Mouse (Mus musculus) embryo, embryonic 11 days (tissue): ENCODE data around the gene Zfyve9.
A peak's percentile ranks its signal among the peaks of the same experiment; 100 is the strongest.

Experiments
- DNase-seq: peaks from one replicate; pipeline ENCODE4 v3.0.0-alpha.2; 2015

Gene Zfyve9

GRCm38 (mm10) chr4:108780057-108780863, at the start of gene Zfyve9:
Zfyve9 (minus strand) TSS chr4:108780798.
- peak; percentile 92 for DNase-seq

- DNase-seq: no peak
Observed at GRCm38 (mm10) chr4:108826643-108827042, 46.0 kb upstream of the Zfyve9 start.

- DNase-seq: no peak
Observed at GRCm38 (mm10) chr4:108826096-108826495, 45.5 kb upstream of the Zfyve9 start.

- DNase-seq: no peak
Observed at GRCm38 (mm10) chr4:108825677-108826076, 45.1 kb upstream of the Zfyve9 start.

GRCm38 (mm10) chr4:108811550-108811949, 31.0 kb upstream of the Zfyve9 start:
- no peak for DNase-seq

- DNase-seq: no peak
Observed at GRCm38 (mm10) chr4:108811142-108811541, 30.5 kb upstream of the Zfyve9 start.

GRCm38 (mm10) chr4:108803535-108803934, 22.9 kb upstream of the Zfyve9 start:
- DNase-seq: no peak

- DNase-seq: peak; percentile 80
Observed at GRCm38 (mm10) chr4:108798083-108798830, 17.7 kb upstream of the Zfyve9 start.

- DNase-seq: no peak
Observed at GRCm38 (mm10) chr4:108796701-108797100, 16.1 kb upstream of the Zfyve9 start.

- DNase-seq: no peak
Observed at GRCm38 (mm10) chr4:108793941-108794340, 13.3 kb upstream of the Zfyve9 start.

- no peak for DNase-seq
Observed at GRCm38 (mm10) chr4:108790507-108790906, 9.9 kb upstream of the Zfyve9 start.

GRCm38 (mm10) chr4:108789258-108789936, 8.8 kb upstream of the Zfyve9 start:
- no peak for DNase-seq

GRCm38 (mm10) chr4:108782421-108783085, 2.0 kb upstream of the Zfyve9 start:
- DNase-seq: peak; percentile 19

GRCm38 (mm10) chr4:108781596-108781995, 998 bp upstream of the Zfyve9 start:
- DNase-seq: no peak

GRCm38 (mm10) chr4:108780864-108781205, 237 bp upstream of the Zfyve9 start:
- no peak for DNase-seq

- DNase-seq: peak; percentile 75
Observed at GRCm38 (mm10) chr4:108779763-108780056, 888 bp downstream of the Zfyve9 start.

- no peak for DNase-seq
Observed at GRCm38 (mm10) chr4:108768527-108768926, 12.1 kb downstream of the Zfyve9 start.

- no peak for DNase-seq
Observed at GRCm38 (mm10) chr4:108759583-108759982, 21.0 kb downstream of the Zfyve9 start.

- no peak for DNase-seq
Observed at GRCm38 (mm10) chr4:108746160-108746873, 34.3 kb downstream of the Zfyve9 start.

- DNase-seq: no peak
Observed at GRCm38 (mm10) chr4:108731582-108731981, 49.0 kb downstream of the Zfyve9 start.

GRCm38 (mm10) chr4:108730450-108730849, 50.1 kb downstream of the Zfyve9 start:
- DNase-seq: no peak

GRCm38 (mm10) chr4:108724102-108724501, 56.5 kb downstream of the Zfyve9 start:
- DNase-seq: no peak
